In genomic region chr11:53780262-53780661, GRCm38 (mm10) we compare ENCODE assay signal across 27 mouse cellular contexts. TPM values are rescaled to one million over a fixed set of nuclear protein-coding genes. Genes with fewer than 3 reads are reported as not detected.
DNase-seq lines count a peak whose midpoint lies in the region; ATAC-seq and TF ChIP-seq lines count a peak whose summit lies in the region.
"Had no signal": no experiment of that assay in that cellular context is flagged by ENCODE, and none has a peak within 500 bp of the region (broad histone marks: within the 10 kb centered on the region; RNA-seq: fewer than 3 reads in every experiment).

No protein-coding gene starts in this region.

- no peaks in the 10 kb centered on the region for H3K9me3 ChIP-seq in liver, embryonic 16.5 days (replicated peaks; ENCODE audit: control insufficient read depth, low read length)
- H3K9me3 ChIP-seq in neural tube, embryonic 15.5 days (replicated peaks), result no peaks in the 10 kb centered on the region
- H3K9me3 ChIP-seq in limb, embryonic 10.5 days (replicated peaks), result no peaks in the 10 kb centered on the region
- H3K9me3 ChIP-seq: embryonic facial prominence, embryonic 10.5 days; forebrain, embryonic 13.5 days; heart, embryonic 12.5 days; hindbrain, embryonic 12.5 days had no signal

- no peak overlapping the region for H3K4me2 ChIP-seq in liver, embryonic 16.5 days (ENCODE audit: low read depth, low read length)
- no peak overlapping the region for H3K4me2 ChIP-seq in neural tube, embryonic 15.5 days
- H3K4me2 ChIP-seq: forebrain, embryonic 13.5 days; heart, embryonic 12.5 days; hindbrain, embryonic 12.5 days had no signal

- peaks cover 17% of the 10 kb centered on the region for H3K4me1 ChIP-seq in liver, adult 2 months (ENCODE audit: control insufficient read depth, insufficient read depth, low read length)
- H3K4me1 ChIP-seq in brown adipose tissue, adult 24 weeks (ENCODE audit: control insufficient read depth, insufficient read depth, insufficient read length, low read length), result peaks cover 33% of the 10 kb centered on the region
- H3K4me1 ChIP-seq in liver, embryonic 16.5 days (ENCODE audit: control insufficient read depth, low read depth, low read length), result peaks cover 6% of the 10 kb centered on the region
- no peaks in the 10 kb centered on the region for H3K4me1 ChIP-seq in neural tube, embryonic 15.5 days
- H3K4me1 ChIP-seq in limb, embryonic 10.5 days, result peaks cover 6% of the 10 kb centered on the region; the same call in 1 of the 2 replicates
- H3K4me1 ChIP-seq: forebrain, embryonic 13.5 days; hindbrain, embryonic 12.5 days had no signal

- H3K79me2 ChIP-seq in liver, adult 2 months (ENCODE audit: control insufficient read depth, insufficient read depth, low read length), result no peaks in the 10 kb centered on the region

- no peaks in the 10 kb centered on the region for H3K27me3 ChIP-seq in liver, adult 2 months (ENCODE audit: control insufficient read depth, insufficient read depth, low read length)
- no peaks in the 10 kb centered on the region for H3K27me3 ChIP-seq in liver, embryonic 16.5 days (ENCODE audit: control insufficient read depth, insufficient read depth, low read depth, low read length)
- no peaks in the 10 kb centered on the region for H3K27me3 ChIP-seq in neural tube, embryonic 15.5 days (replicated peaks)
- no peaks in the 10 kb centered on the region for H3K27me3 ChIP-seq in limb, embryonic 10.5 days (ENCODE audit: low read depth, poor library complexity, severe bottlenecking)
- H3K27me3 ChIP-seq: forebrain, embryonic 13.5 days; heart, embryonic 12.5 days; hindbrain, embryonic 12.5 days had no signal

- H3K9ac ChIP-seq in liver, adult 2 months (ENCODE audit: low read depth, low read length), result no peak overlapping the region
- H3K9ac ChIP-seq in liver, embryonic 16.5 days (ENCODE audit: low read depth, low read length), result no peak overlapping the region
- no peak overlapping the region for H3K9ac ChIP-seq in neural tube, embryonic 15.5 days (replicated peaks)
- H3K9ac ChIP-seq: forebrain, embryonic 13.5 days; forebrain, postnatal 0 days; heart, embryonic 12.5 days; hindbrain, embryonic 12.5 days had no signal

- no peak for TF ChIP-seq CTCF in liver, adult 2 months (IDR thresholded peaks at IDR 0.05; ENCODE audit: low read depth, low read length)

- H3K27ac ChIP-seq in liver, adult 2 months (replicated peaks; ENCODE audit: insufficient read depth, low read depth, low read length), result peak overlapping the region; percentile 30
- H3K27ac ChIP-seq in brown adipose tissue, adult 24 weeks (replicated peaks; ENCODE audit: low read depth, low read length), result peak overlapping the region; percentile 5
- peak overlapping the region; percentile 37 for H3K27ac ChIP-seq in liver, embryonic 16.5 days (ENCODE audit: low read length)
- H3K27ac ChIP-seq in neural tube, embryonic 15.5 days (replicated peaks), result no peak overlapping the region
- no peak overlapping the region for H3K27ac ChIP-seq in limb, embryonic 10.5 days
- H3K27ac ChIP-seq: embryonic facial prominence, embryonic 10.5 days; forebrain, embryonic 13.5 days; hindbrain, embryonic 12.5 days had no signal

- no peak overlapping the region for H3K4me3 ChIP-seq in liver, adult 2 months (ENCODE audit: insufficient read depth, low read depth, low read length)
- H3K4me3 ChIP-seq in brown adipose tissue, adult 24 weeks (ENCODE audit: insufficient read depth, low read depth, low read length), result no peak overlapping the region
- H3K4me3 ChIP-seq in liver, embryonic 16.5 days (ENCODE audit: low read depth, low read length), result no peak overlapping the region
- H3K4me3 ChIP-seq in neural tube, embryonic 15.5 days (replicated peaks), result no peak overlapping the region
- H3K4me3 ChIP-seq in limb, embryonic 10.5 days, result no peak overlapping the region
- H3K4me3 ChIP-seq: embryonic facial prominence, embryonic 10.5 days; forebrain, embryonic 13.5 days; heart, embryonic 12.5 days; hindbrain, embryonic 12.5 days had no signal

- 47% methylated on average over 3 of the region's 3 CpGs for WGBS in liver, adult 2 months
- WGBS in liver, embryonic 16.5 days (ENCODE audit: insufficient replicate concordance), result 46% methylated on average over 3 of the region's 3 CpGs
- 75% methylated on average over 3 of the region's 3 CpGs for WGBS in neural tube, embryonic 15.5 days
- 71% methylated on average over 3 of the region's 3 CpGs for WGBS in limb, embryonic 10.5 days

- TF ChIP-seq POLR2A in liver, adult 2 months (IDR thresholded peaks at IDR 0.05; ENCODE audit: extremely low read depth, insufficient read depth, low read length), result no peak

- peaks cover 17% of the 10 kb centered on the region for H3K36me3 ChIP-seq in liver, adult 2 months (ENCODE audit: control insufficient read depth, insufficient read depth, low read length)
- H3K36me3 ChIP-seq in liver, embryonic 16.5 days (ENCODE audit: control insufficient read depth, insufficient read depth), result peaks cover 5% of the 10 kb centered on the region
- H3K36me3 ChIP-seq in neural tube, embryonic 15.5 days, result no peaks in the 10 kb centered on the region
- peaks cover 13% of the 10 kb centered on the region for H3K36me3 ChIP-seq in limb, embryonic 10.5 days
- H3K36me3 ChIP-seq: hindbrain, embryonic 12.5 days had no signal

- ATAC-seq in liver, embryonic 16.5 days (ENCODE audit: low read depth), result no peak
- ATAC-seq in neural tube, embryonic 15.5 days (ENCODE audit: low FRiP score), result no peak
- ATAC-seq: forebrain, embryonic 13.5 days; forebrain, postnatal 0 days; hindbrain, embryonic 16.5 days had no signal

- DNase-seq in heart, adult 11 months, result peak; percentile 92
- no peak for DNase-seq in heart, postnatal 36 days
- no peak for DNase-seq in liver, adult 2 months (ENCODE audit: extremely low read depth, low read depth, low spot score)
- DNase-seq in liver, result no peak
- no peak for DNase-seq in limb, embryonic 10.5 days (ENCODE audit: low spot score)
- DNase-seq: adrenal gland, postnatal 10 days; cerebellum, adult 11-12 months; cerebellum, adult 9-10 months; cerebellum, postnatal 25 days; forebrain, postnatal 0 days; heart, postnatal 4 days had no signal

- intact Hi-C loops in heart, postnatal 36 days (cut with DNase I), result no loop called here

RNA-seq across cellular contexts. Expression of gene Gm17334, which starts 7.3 kb away (rescaled TPM):
- under 1 TPM in 1 of 2 experiments, not detected in 1; 0.60 TPM for total RNA-seq in heart, postnatal 36 days (2021)
- not detected in 2 replicates for total RNA-seq in liver, adult 2 months (2014; rRNA removed)
- polyA plus RNA-seq in liver, adult 2 months (2012; rRNA removed), result 0.16 TPM in 1 of 2 replicates, not detected in the other
- not detected in 2 replicates for polyA plus RNA-seq in brown adipose tissue, adult 24 weeks (2012; ENCODE audit: insufficient read depth, insufficient read length, missing spikeins)
- polyA plus RNA-seq in liver, embryonic 16.5 days (2015; fragmentation: Nextera tagmentation; extraction: Ambion mirVana), result 0.19 TPM in 1 of 2 replicates, not detected in the other
- polyA plus RNA-seq in neural tube, embryonic 15.5 days (2015; fragmentation: Nextera tagmentation; extraction: Ambion mirVana), result 0.34 TPM in 1 of 2 replicates, not detected in the other
- not detected in 2 replicates for polyA plus RNA-seq in limb, embryonic 10.5 days (2016; fragmentation: Nextera tagmentation; extraction: Ambion mirVana)
- total RNA-seq: heart, postnatal 4 days; MEL had no signal
- polyA plus RNA-seq: brain, embryonic 14.5 days; embryonic facial prominence, embryonic 10.5 days; forebrain, embryonic 13.5 days; forebrain, postnatal 0 days; heart, embryonic 12.5 days; hindbrain, embryonic 12.5 days; hindbrain, embryonic 16.5 days had no signal

RNA-seq across cellular contexts. Expression of gene Irf1, which starts 10.4 kb away (rescaled TPM):
- 10 to 100 TPM; 18.6 to 23.6 TPM for total RNA-seq in heart, postnatal 36 days (2021)
- total RNA-seq in liver, adult 2 months (2014; rRNA removed), result 37.5 and 44.2 TPM in 2 replicates
- polyA plus RNA-seq in liver, adult 2 months (2012; rRNA removed), result 27.9 and 43.0 TPM in 2 replicates
- polyA plus RNA-seq in brown adipose tissue, adult 24 weeks (2012; ENCODE audit: insufficient read depth, insufficient read length, missing spikeins), result 12.5 and 27.9 TPM in 2 replicates
- 14.8 and 17.7 TPM in 2 replicates for polyA plus RNA-seq in liver, embryonic 16.5 days (2015; fragmentation: Nextera tagmentation; extraction: Ambion mirVana)
- polyA plus RNA-seq in neural tube, embryonic 15.5 days (2015; fragmentation: Nextera tagmentation; extraction: Ambion mirVana), result 3.9 and 23.3 TPM in 2 replicates
- polyA plus RNA-seq in limb, embryonic 10.5 days (2016; fragmentation: Nextera tagmentation; extraction: Ambion mirVana), result 5.0 and 8.2 TPM in 2 replicates

RNA-seq across cellular contexts. Expression of gene Il5, which starts 59.7 kb away (rescaled TPM):
- not detected for total RNA-seq in heart, postnatal 36 days (2021)
- 0.09 TPM in 1 of 2 replicates, not detected in the other for total RNA-seq in liver, adult 2 months (2014; rRNA removed)
- not detected in 2 replicates for polyA plus RNA-seq in liver, adult 2 months (2012; rRNA removed)
- not detected in 2 replicates for polyA plus RNA-seq in brown adipose tissue, adult 24 weeks (2012; ENCODE audit: insufficient read depth, insufficient read length, missing spikeins)
- polyA plus RNA-seq in liver, embryonic 16.5 days (2015; fragmentation: Nextera tagmentation; extraction: Ambion mirVana), result not detected in 2 replicates
- 0.15 TPM in 1 of 2 replicates, not detected in the other for polyA plus RNA-seq in neural tube, embryonic 15.5 days (2015; fragmentation: Nextera tagmentation; extraction: Ambion mirVana)
- not detected in 2 replicates for polyA plus RNA-seq in limb, embryonic 10.5 days (2016; fragmentation: Nextera tagmentation; extraction: Ambion mirVana)
- total RNA-seq: adrenal gland, postnatal 10 days; adrenal gland, postnatal 4 days; gastrocnemius, adult 8-10 months; gastrocnemius, postnatal 4 days; heart, postnatal 4 days; MEL had no signal
- polyA plus RNA-seq: brain, embryonic 14.5 days; C2C12; embryonic facial prominence, embryonic 10.5 days; embryonic facial prominence, embryonic 14.5 days; forebrain, embryonic 13.5 days; heart, embryonic 12.5 days; heart, embryonic 16.5 days; hindbrain, embryonic 12.5 days; hindbrain, embryonic 16.5 days had no signal

Comparison
In these comparisons a context has a peak if more than half of its experiments do, and no peak if none do; other contexts are left out.
1. H3K27ac ChIP-seq: peak in liver, adult 2 months (single experiment), brown adipose tissue, adult 24 weeks (single experiment) and liver, embryonic 16.5 days (single experiment); none in neural tube, embryonic 15.5 days (single experiment) and limb, embryonic 10.5 days (single experiment).